Mouse (Mus musculus) midbrain, embryonic 14.5 days (tissue): ENCODE measurements at regions not wholly inside any gene's neighbourhood (a gene's known extent, or its start where the extent isn't known, plus 50 kb on each side); places are given as distances from the start of the nearest gene placed in this dataset.

Source experiments
- ATAC-seq: fragments of 200-750 bp; cut with Nextera tagmentation; 2 replicates; pipeline ENCODE4 v1.8.0; 2017; ENCODE audit warnings: moderate number of reproducible peaks, moderate library complexity; ENCODE audit not compliant: low FRiP score, low TSS enrichment
- DNase-seq: peaks from one replicate; pipeline ENCODE4 v3.0.0-alpha.2; 2015
- H3K27ac ChIP-seq: fragments of 300-500 bp; sonication (generic); replicated peaks from 2 replicates; pipeline ENCODE4 v1.5.1; 2014; ENCODE audit warnings: mild to moderate bottlenecking, low read depth, low read length, moderate library complexity
- H3K27me3 ChIP-seq: fragments of 300-500 bp; sonication (generic); 2 replicates; pipeline ENCODE4 v1.6.1; 2014; ENCODE audit warnings: low read length, control low read depth, mixed read lengths; ENCODE audit not compliant: control insufficient read depth, insufficient read depth
- H3K36me3 ChIP-seq: fragments of 300-500 bp; sonication (generic); 2 replicates; pipeline ENCODE4 v1.6.1; 2014; ENCODE audit warnings: low read length, control low read depth; ENCODE audit not compliant: control insufficient read depth, insufficient read depth
- H3K4me1 ChIP-seq: fragments of 300-500 bp; sonication (generic); 2 replicates; pipeline ENCODE4 v1.6.1; 2014; ENCODE audit warnings: mild to moderate bottlenecking, antibody characterized with exemption, low read length, control low read depth; ENCODE audit not compliant: control insufficient read depth, insufficient read depth
- H3K4me2 ChIP-seq: fragments of 300-500 bp; sonication (generic); 2 replicates; pipeline ENCODE4 v1.6.1; 2014; ENCODE audit warnings: mild to moderate bottlenecking, low read length, moderate library complexity
- H3K4me3 ChIP-seq: fragments of 300-500 bp; sonication (generic); replicated peaks from 2 replicates; pipeline ENCODE4 v1.5.1; 2014; ENCODE audit warnings: low read depth, low read length
- H3K9ac ChIP-seq: fragments of 300-500 bp; sonication (generic); replicated peaks from 2 replicates; pipeline ENCODE4 v1.6.1; 2014; ENCODE audit warnings: mild to moderate bottlenecking, low read length, moderate library complexity
- H3K9me3 ChIP-seq: fragments of 300-500 bp; sonication (generic); 2 replicates; pipeline ENCODE4 v1.6.1; 2016; ENCODE audit warnings: low read length, control low read depth, mixed read lengths; ENCODE audit not compliant: control insufficient read depth
- WGBS: fragments of 180-500 bp; shearing (Covaris S2); extraction: QIAGEN DNeasy Blood & Tissue Kit; methylation state at CpG from one replicate; pipeline ENCODE4 v1.1.7; 2014; 5-methylcytosine and 5-hydroxymethylcytosine counted together

GRCm38 (mm10) chr10:67819534-67819933 lies 92.9 kb downstream of the Zfp365 start:
- H3K27me3 ChIP-seq: no peaks in the 10 kb centered on the region
- ATAC-seq: no peak
- DNase-seq: no peak
- no peak overlapping the region for H3K27ac ChIP-seq
- no peak overlapping the region for H3K9ac ChIP-seq
- 88% methylated on average over 8 of the region's 8 CpGs for WGBS
- H3K9me3 ChIP-seq: no peaks in the 10 kb centered on the region
- no peaks in the 10 kb centered on the region for H3K4me1 ChIP-seq
- H3K4me3 ChIP-seq: no peak overlapping the region
- H3K36me3 ChIP-seq: no peaks in the 10 kb centered on the region
- no peak overlapping the region for H3K4me2 ChIP-seq

- DNase-seq (no peak), ATAC-seq (no peak)
- no peak overlapping the region for H3K4me3 ChIP-seq
- H3K9me3 ChIP-seq: no peaks in the 10 kb centered on the region
- WGBS: 80% methylated on average over 4 of the region's 4 CpGs
- no peaks in the 10 kb centered on the region for H3K4me1 ChIP-seq
- no peaks in the 10 kb centered on the region for H3K36me3 ChIP-seq
- no peak overlapping the region for H3K9ac ChIP-seq
- no peak overlapping the region for H3K27ac ChIP-seq
- no peak overlapping the region for H3K4me2 ChIP-seq
- no peaks in the 10 kb centered on the region for H3K27me3 ChIP-seq
These were observed 98.6 kb downstream of the Zfp365 start for GRCm38 (mm10) chr10:67813901-67814300.

GRCm38 (mm10) chr10:67805131-67805530 lies 107.3 kb downstream of the Zfp365 start:
- ATAC-seq (no peak), DNase-seq (peak; percentile 50)
- H3K4me3 ChIP-seq: no peak overlapping the region
- H3K4me2 ChIP-seq: no peak overlapping the region
- no peaks in the 10 kb centered on the region for H3K9me3 ChIP-seq
- no peaks in the 10 kb centered on the region for H3K4me1 ChIP-seq
- 34% methylated on average over 4 of the region's 4 CpGs for WGBS
- no peaks in the 10 kb centered on the region for H3K27me3 ChIP-seq
- no peaks in the 10 kb centered on the region for H3K36me3 ChIP-seq
- no peak overlapping the region for H3K9ac ChIP-seq
- H3K27ac ChIP-seq: no peak overlapping the region

- Histone ChIP-seq H3K4me2 (no peak overlapping the region), H3K4me1 (no peaks in the 10 kb centered on the region), H3K27ac (no peak overlapping the region), H3K9me3 (no peaks in the 10 kb centered on the region), H3K4me3 (no peak overlapping the region), H3K9ac (no peak overlapping the region), H3K36me3 (no peaks in the 10 kb centered on the region), H3K27me3 (no peaks in the 10 kb centered on the region)
- 51% methylated on average over 12 of the region's 12 CpGs for WGBS
- ATAC-seq: no peak
- peak; percentile 9 for DNase-seq
These were observed 107.8 kb downstream of the Zfp365 start for GRCm38 (mm10) chr10:67804637-67805036.

GRCm38 (mm10) chr10:67802156-67802555 lies 110.3 kb downstream of the Zfp365 start:
- Histone ChIP-seq H3K27me3 (no peaks in the 10 kb centered on the region), H3K4me2 (no peak overlapping the region), H3K4me1 (no peaks in the 10 kb centered on the region; the same call in 1 of the 2 replicates), H3K9me3 (no peaks in the 10 kb centered on the region), H3K36me3 (no peaks in the 10 kb centered on the region), H3K9ac (no peak overlapping the region), H3K4me3 (no peak overlapping the region), H3K27ac (no peak overlapping the region)
- DNase-seq: no peak
- no peak for ATAC-seq
- 92% methylated on average over 8 of the region's 8 CpGs for WGBS

GRCm38 (mm10) chr10:67801619-67802018 lies 110.8 kb downstream of the Zfp365 start:
- WGBS: 96% methylated on average over 1 of the region's 1 CpGs
- DNase-seq (no peak), ATAC-seq (no peak)
- no peaks in the 10 kb centered on the region for H3K36me3 ChIP-seq
- H3K4me3 ChIP-seq: no peak overlapping the region
- no peak overlapping the region for H3K9ac ChIP-seq
- H3K4me2 ChIP-seq: no peak overlapping the region
- H3K9me3 ChIP-seq: no peaks in the 10 kb centered on the region
- no peaks in the 10 kb centered on the region for H3K27me3 ChIP-seq
- H3K4me1 ChIP-seq: no peaks in the 10 kb centered on the region; the same call in 1 of the 2 replicates
- H3K27ac ChIP-seq: no peak overlapping the region

- 45% methylated on average over 10 of the region's 10 CpGs for WGBS
- H3K4me1 ChIP-seq: no peaks in the 10 kb centered on the region; the same call in 1 of the 2 replicates
- DNase-seq (no peak), ATAC-seq (no peak)
- H3K9me3 ChIP-seq: no peaks in the 10 kb centered on the region
- H3K9ac ChIP-seq: no peak overlapping the region
- H3K4me3 ChIP-seq: no peak overlapping the region
- no peaks in the 10 kb centered on the region for H3K36me3 ChIP-seq
- H3K27ac ChIP-seq: no peak overlapping the region
- no peaks in the 10 kb centered on the region for H3K27me3 ChIP-seq
- no peak overlapping the region for H3K4me2 ChIP-seq
These were observed 113.5 kb downstream of the Zfp365 start for GRCm38 (mm10) chr10:67798991-67799390.

GRCm38 (mm10) chr10:67793206-67793605 lies 119.3 kb downstream of the Zfp365 start:
- Histone ChIP-seq H3K27ac (no peak overlapping the region), H3K27me3 (no peaks in the 10 kb centered on the region), H3K9me3 (no peaks in the 10 kb centered on the region), H3K4me3 (no peak overlapping the region), H3K9ac (no peak overlapping the region), H3K4me2 (no peak overlapping the region), H3K4me1 (no peaks in the 10 kb centered on the region), H3K36me3 (no peaks in the 10 kb centered on the region)
- ATAC-seq (no peak), DNase-seq (no peak)
- 83% methylated on average over 3 of the region's 3 CpGs for WGBS

GRCm38 (mm10) chr10:67789651-67790050 lies 122.8 kb downstream of the Zfp365 start:
- Histone ChIP-seq H3K9me3 (no peaks in the 10 kb centered on the region), H3K4me2 (no peak overlapping the region), H3K4me1 (no peaks in the 10 kb centered on the region), H3K9ac (no peak overlapping the region), H3K27ac (no peak overlapping the region), H3K4me3 (no peak overlapping the region), H3K27me3 (no peaks in the 10 kb centered on the region), H3K36me3 (no peaks in the 10 kb centered on the region)
- no peak for DNase-seq
- ATAC-seq: no peak
- WGBS: 85% methylated on average over 12 of the region's 12 CpGs
